Mouse (Mus musculus): Measurements from ENCODE around the gene Fam189a1. TPM values are rescaled to one million over a fixed set of nuclear protein-coding genes. Genes with fewer than 3 reads are reported as not detected.

The Fam189a1 gene
- polyA plus RNA-seq, 2 experiments, result 0.02 TPM; not detected in 1

DNA sequence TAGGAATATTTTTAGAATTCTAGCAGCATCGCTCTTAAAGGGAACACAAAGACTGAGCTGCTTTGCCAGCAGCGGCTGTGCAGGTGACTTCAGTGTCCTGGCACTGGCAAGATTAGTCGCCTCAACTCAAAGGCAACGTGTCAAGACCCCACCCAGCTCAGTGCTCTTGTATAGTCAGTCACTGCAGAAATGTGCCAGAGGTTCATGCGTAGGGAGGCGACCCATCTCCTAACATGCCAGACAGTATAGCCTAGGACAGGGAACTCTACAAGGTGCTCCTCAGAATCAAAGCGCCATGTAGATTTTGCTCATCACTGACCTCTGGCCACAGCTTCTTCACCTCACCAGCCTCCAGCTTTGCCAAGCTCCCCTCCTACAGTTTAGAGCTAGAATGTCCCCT, 4.8 kb downstream of the Fam189a1 start:
- TF ChIP-seq CTCF (IDR thresholded peaks at IDR 0.05; ENCODE audit: low read depth), result no peak
- TF ChIP-seq EP300 (IDR thresholded peaks at IDR 0.05; ENCODE audit: low read depth), result no peak
- WGBS (ENCODE audit: insufficient replicate concordance), result 69% methylated on average over 7 of the region's 7 CpGs
- Histone ChIP-seq H3K4me2 (ENCODE audit: low read depth) (no peak overlapping the region), H3K9ac (replicated peaks) (no peak overlapping the region), H3K4me1 (replicated peaks; ENCODE audit: control insufficient read depth in 2 of 2, insufficient read depth in 2 of 2, low read length in 1 of 2) (no peaks in the 10 kb centered on the region), H3K4me3 (ENCODE audit: insufficient read depth in 1 of 2, low read depth in 2 of 2, low read length in 2 of 2) (no peak overlapping the region), H3K27me3 (ENCODE audit: control insufficient read depth, insufficient read depth, low read length) (peaks cover 19% of the 10 kb centered on the region), H3K27ac (no peak overlapping the region), H3K36me3 (replicated peaks; ENCODE audit: control insufficient read depth, insufficient read depth, low read depth) (no peaks in the 10 kb centered on the region), H3K9me3 (ENCODE audit: control insufficient read depth, low read length) (no peaks in the 10 kb centered on the region)
- ATAC-seq (ENCODE audit: insufficient read depth), result no peak
- no peak for DNase-seq (ENCODE audit: low read depth in 3 of 3, low spot score in 3 of 3)

DNA sequence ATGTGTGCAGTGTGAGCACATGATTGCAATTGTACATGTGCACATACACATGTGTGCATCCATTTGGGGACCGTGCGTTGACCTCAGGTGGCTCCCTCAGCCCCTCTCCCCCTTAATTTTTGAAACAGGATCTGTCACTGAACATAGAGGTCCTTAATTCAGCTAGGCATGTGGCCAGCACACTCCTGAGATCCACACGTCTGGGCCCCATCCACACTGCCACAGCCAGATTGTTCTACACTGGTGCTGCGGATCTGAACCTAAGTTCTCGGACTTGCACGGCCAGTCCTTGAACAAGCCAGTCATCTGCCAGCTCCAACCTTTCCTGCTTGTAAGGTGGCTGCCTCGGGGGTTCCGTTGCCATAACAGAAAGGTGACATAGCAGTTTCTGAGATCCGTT, 7.3 kb downstream of the Fam189a1 start:
- no peak for DNase-seq (ENCODE audit: low read depth in 3 of 3, low spot score in 3 of 3)
- TF ChIP-seq CTCF (IDR thresholded peaks at IDR 0.05; ENCODE audit: low read depth) (no peak), EP300 (IDR thresholded peaks at IDR 0.05; ENCODE audit: low read depth) (no peak)
- WGBS (ENCODE audit: insufficient replicate concordance), result 65% methylated on average over 9 of the region's 9 CpGs

DNA sequence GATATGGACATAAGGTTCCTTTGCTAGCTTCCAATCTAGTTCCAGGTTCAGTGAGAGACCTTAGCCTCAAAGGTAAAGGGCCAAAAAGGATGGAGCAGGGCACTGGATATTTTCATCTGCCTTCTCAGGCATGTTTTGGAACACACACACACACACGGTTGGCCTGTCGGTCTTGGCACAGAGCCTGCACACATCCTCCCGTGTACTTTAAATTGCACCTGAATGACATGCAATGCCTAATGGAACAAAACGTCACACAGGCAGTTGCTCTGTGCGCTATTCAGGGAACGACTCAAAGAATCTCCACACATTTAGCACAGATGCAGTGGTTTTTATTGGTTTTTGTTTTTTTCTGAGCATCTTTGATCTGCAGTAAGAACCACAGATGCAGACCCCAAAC, 11.5 kb downstream of the Fam189a1 start:
- H3K9me3 ChIP-seq (ENCODE audit: control insufficient read depth, low read length), result no peaks in the 10 kb centered on the region
- DNase-seq (ENCODE audit: low read depth in 3 of 3, low spot score in 3 of 3), result no peak
- H3K4me2 ChIP-seq (ENCODE audit: low read depth), result no peak overlapping the region
- no peaks in the 10 kb centered on the region for H3K27me3 ChIP-seq (ENCODE audit: control insufficient read depth, insufficient read depth, low read length)
- no peak overlapping the region for H3K4me3 ChIP-seq (ENCODE audit: insufficient read depth in 1 of 2, low read depth in 2 of 2, low read length in 2 of 2)
- H3K4me1 ChIP-seq (replicated peaks; ENCODE audit: control insufficient read depth in 2 of 2, insufficient read depth in 2 of 2, low read length in 1 of 2), result no peaks in the 10 kb centered on the region
- ATAC-seq (ENCODE audit: insufficient read depth), result no peak
- 68% methylated on average over 6 of the region's 6 CpGs for whole genome bisulfite sequencing (ENCODE audit: insufficient replicate concordance)
- H3K36me3 ChIP-seq (replicated peaks; ENCODE audit: control insufficient read depth, insufficient read depth, low read depth), result no peaks in the 10 kb centered on the region
- no peak overlapping the region for H3K27ac ChIP-seq
- H3K9ac ChIP-seq (replicated peaks), result no peak overlapping the region
- TF ChIP-seq EP300 (IDR thresholded peaks at IDR 0.05; ENCODE audit: low read depth), result no peak
- TF ChIP-seq CTCF (IDR thresholded peaks at IDR 0.05; ENCODE audit: low read depth), result no peak

More for the DNA sequence above, 7.3 kb downstream of the Fam189a1 start:
- H3K4me2 ChIP-seq (ENCODE audit: low read depth), result no peak overlapping the region
- H3K36me3 ChIP-seq (replicated peaks; ENCODE audit: control insufficient read depth, insufficient read depth, low read depth), result no peaks in the 10 kb centered on the region
- no peak overlapping the region for H3K9ac ChIP-seq (replicated peaks)
- no peak for ATAC-seq (ENCODE audit: insufficient read depth)
- no peaks in the 10 kb centered on the region for H3K9me3 ChIP-seq (ENCODE audit: control insufficient read depth, low read length)
- no peak overlapping the region for H3K4me3 ChIP-seq (ENCODE audit: insufficient read depth in 1 of 2, low read depth in 2 of 2, low read length in 2 of 2)
- H3K4me1 ChIP-seq (replicated peaks; ENCODE audit: control insufficient read depth in 2 of 2, insufficient read depth in 2 of 2, low read length in 1 of 2), result no peaks in the 10 kb centered on the region
- H3K27me3 ChIP-seq (ENCODE audit: control insufficient read depth, insufficient read depth, low read length), result no peaks in the 10 kb centered on the region; the same call in 1 of the 2 replicates
- no peak overlapping the region for H3K27ac ChIP-seq

DNA sequence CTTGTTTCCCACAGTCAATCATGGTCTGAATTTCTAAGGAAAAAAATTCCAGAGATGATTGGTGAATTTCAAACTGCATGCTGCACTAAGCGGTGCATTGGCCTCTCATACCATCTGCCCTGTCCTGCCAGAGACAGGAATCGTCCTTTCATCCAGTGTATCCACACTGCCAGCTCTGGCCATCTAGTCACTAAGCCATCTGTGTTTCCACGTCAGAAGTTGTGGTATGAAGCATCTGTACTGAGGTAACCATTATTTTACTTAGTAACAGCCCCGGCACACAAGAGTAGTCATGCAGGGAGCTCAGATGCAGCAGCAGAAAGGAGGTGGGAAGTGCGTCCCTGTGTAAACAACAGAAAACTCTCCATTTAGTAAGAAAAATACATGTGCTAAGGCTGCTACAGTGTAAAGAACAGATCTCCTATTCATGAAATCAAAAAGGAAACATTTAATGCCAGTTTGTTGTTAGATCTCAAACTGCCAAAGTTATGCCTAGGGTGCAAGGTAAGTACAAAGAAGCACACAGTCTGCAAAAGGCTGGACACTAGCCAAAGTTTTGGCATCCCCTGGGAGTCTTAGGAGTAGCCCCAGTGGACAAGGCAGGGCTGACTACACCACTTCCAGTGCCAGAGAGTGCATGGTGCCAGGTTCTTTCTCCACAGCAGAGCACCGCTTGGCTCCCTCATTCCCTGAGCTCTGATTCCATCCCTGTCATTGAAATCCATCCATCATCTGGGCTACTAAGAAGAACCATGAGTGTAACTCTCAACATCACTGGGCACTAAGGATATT, 14.3 kb downstream of the Fam189a1 start:
- Histone ChIP-seq H3K4me3 (ENCODE audit: insufficient read depth in 1 of 2, low read depth in 2 of 2, low read length in 2 of 2) (no peak overlapping the region), H3K4me2 (ENCODE audit: low read depth) (no peak overlapping the region), H3K9me3 (ENCODE audit: control insufficient read depth, low read length) (no peaks in the 10 kb centered on the region), H3K36me3 (replicated peaks; ENCODE audit: control insufficient read depth, insufficient read depth, low read depth) (no peaks in the 10 kb centered on the region), H3K4me1 (replicated peaks; ENCODE audit: control insufficient read depth in 2 of 2, insufficient read depth in 2 of 2, low read length in 1 of 2) (no peaks in the 10 kb centered on the region), H3K9ac (replicated peaks) (no peak overlapping the region), H3K27me3 (ENCODE audit: control insufficient read depth, insufficient read depth, low read length) (no peaks in the 10 kb centered on the region), H3K27ac (no peak overlapping the region)
- no peak for DNase-seq (ENCODE audit: low read depth in 3 of 3, low spot score in 3 of 3)
- ATAC-seq (ENCODE audit: insufficient read depth), result no peak
- WGBS (ENCODE audit: insufficient replicate concordance), result 57% methylated on average over 6 of the region's 6 CpGs
- TF ChIP-seq CTCF (IDR thresholded peaks at IDR 0.05; ENCODE audit: low read depth), result no peak
- no peak for TF ChIP-seq EP300 (IDR thresholded peaks at IDR 0.05; ENCODE audit: low read depth)

DNA sequence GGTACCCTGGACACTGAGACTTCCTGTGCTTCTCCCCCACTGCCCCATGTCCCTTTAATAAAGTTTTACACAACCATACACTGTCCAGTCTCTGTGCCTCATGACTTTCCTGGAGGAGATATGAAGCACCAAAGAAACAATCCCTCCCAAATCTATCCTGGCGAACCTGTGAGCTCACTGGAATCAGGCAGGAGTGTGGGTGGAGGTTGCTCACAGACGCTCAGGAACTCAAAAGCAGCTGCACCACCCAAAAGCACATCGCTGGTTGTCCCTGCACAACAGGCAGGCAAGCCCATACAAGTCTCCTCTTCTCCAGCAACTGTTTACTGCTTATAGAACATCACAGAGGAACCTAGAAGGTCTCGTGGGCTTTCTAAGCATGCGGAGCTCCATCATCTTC, 15.5 kb downstream of the Fam189a1 start:
- DNase-seq (ENCODE audit: low read depth in 3 of 3, low spot score in 3 of 3) (no peak), ATAC-seq (ENCODE audit: insufficient read depth) (no peak)
- no peaks in the 10 kb centered on the region for H3K27me3 ChIP-seq (ENCODE audit: control insufficient read depth, insufficient read depth, low read length)
- no peaks in the 10 kb centered on the region for H3K9me3 ChIP-seq (ENCODE audit: control insufficient read depth, low read length)
- WGBS (ENCODE audit: insufficient replicate concordance), result 54% methylated on average over 5 of the region's 5 CpGs
- H3K4me2 ChIP-seq (ENCODE audit: low read depth), result no peak overlapping the region
- H3K27ac ChIP-seq, result no peak overlapping the region
- no peak overlapping the region for H3K4me3 ChIP-seq (ENCODE audit: insufficient read depth in 1 of 2, low read depth in 2 of 2, low read length in 2 of 2)
- TF ChIP-seq EP300 (IDR thresholded peaks at IDR 0.05; ENCODE audit: low read depth) (no peak), CTCF (IDR thresholded peaks at IDR 0.05; ENCODE audit: low read depth) (no peak)
- no peaks in the 10 kb centered on the region for H3K4me1 ChIP-seq (replicated peaks; ENCODE audit: control insufficient read depth in 2 of 2, insufficient read depth in 2 of 2, low read length in 1 of 2)
- H3K36me3 ChIP-seq (replicated peaks; ENCODE audit: control insufficient read depth, insufficient read depth, low read depth), result no peaks in the 10 kb centered on the region
- no peak overlapping the region for H3K9ac ChIP-seq (replicated peaks)

Measured in liver, embryonic 14.5 days (tissue).